ENCODE assay signal across 11 mouse cellular contexts in the genomic region with DNA sequence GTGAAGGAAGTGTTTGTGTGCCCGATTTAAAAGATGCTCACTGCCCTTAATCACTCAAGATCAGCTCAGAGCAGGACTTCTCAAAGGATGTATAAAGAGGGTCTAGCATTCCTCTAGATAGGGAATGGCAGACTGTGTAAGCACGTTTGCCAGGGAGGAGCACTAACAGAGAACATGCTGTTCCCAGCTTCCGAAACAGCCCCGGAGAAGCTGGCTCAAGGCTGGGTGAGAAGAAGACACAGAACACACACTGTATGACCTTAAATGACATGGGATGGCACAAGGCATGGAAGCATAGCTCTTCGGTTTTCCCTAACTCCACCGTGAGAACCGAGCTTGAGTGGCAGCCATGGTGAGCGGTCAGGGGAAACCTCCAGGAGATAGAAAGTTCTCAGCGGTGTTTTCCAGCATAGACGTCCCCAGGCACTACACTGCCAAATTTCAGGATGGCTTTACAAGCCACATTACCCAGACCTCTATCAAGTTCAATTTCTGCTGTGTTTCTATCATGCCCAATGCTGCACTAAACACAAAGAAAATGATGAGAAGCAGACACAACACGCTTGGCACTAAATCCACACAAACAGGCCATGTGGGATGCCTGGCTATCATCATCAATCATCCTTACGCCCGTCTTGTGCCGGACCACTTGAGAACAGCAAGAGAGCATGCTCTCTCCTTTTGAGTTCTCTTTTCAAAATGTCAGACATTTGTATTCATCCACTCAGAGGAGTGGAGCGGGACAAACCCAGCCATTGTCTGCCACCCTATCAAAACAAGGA.
"Had no signal": no experiment of that assay in that cellular context is flagged by ENCODE, and none has a peak within 500 bp of the region (broad histone marks: within the 10 kb centered on the region; RNA-seq: fewer than 3 reads in every experiment).

No protein-coding gene starts in this region.

- DNase-seq: kidney, adult 9 months; kidney, postnatal 36 days; layer of hippocampus, adult 9-11 months; layer of hippocampus, postnatal 36 days; liver; liver, embryonic 13.5 days; liver, postnatal 0 days; lung, postnatal 14 days; retina, postnatal 1 day; right cerebral cortex, postnatal 4 days; thymus, postnatal 4 days had no signal
